Mouse (Mus musculus) heart, postnatal 0 days (tissue): Measurements from ENCODE around the gene Pim1.

Experiments
- CTCF ChIP-seq: IDR thresholded peaks from 2 replicates; pipeline ENCODE4 v1.5.1; 2016; ENCODE audit warnings: antibody characterized with exemption, control low read depth, low read depth
- EP300 ChIP-seq: IDR thresholded peaks from 2 replicates; pipeline ENCODE4 v1.6.1; 2016; ENCODE audit warnings: antibody characterized with exemption, low read depth

DNA sequence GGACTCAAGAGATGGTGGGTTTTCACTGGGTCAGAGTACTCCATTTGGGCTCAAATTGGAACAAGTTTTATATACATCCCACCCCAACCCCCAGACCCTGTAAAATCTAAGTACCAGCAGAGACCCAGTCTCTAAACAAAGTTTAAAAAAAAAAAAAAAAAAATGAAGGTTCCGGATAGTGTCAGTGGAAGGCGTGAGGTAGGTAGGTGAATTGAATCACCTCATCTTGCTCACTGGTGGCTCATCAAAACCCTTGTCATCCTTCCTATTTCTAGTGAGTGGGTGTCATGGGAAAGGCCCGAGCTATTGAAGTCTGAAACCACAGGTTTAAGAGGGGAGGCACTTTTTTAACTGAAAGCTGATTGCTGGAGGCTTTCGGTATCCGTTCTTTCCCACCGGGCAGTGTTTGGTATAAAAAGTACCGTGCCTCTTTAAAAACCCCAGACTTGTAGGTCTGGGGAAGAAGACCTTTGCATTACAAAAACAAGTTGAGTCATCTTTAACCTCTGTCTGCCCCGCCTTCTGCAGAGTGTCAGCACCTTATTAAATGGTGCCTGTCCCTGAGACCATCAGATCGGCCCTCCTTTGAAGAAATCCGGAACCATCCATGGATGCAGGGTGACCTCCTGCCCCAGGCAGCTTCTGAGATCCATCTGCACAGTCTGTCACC lies 3.6 kb downstream of the Pim1 start:
- no peak for TF ChIP-seq CTCF
- TF ChIP-seq EP300 = no peak
